Mouse (Mus musculus) macrophage (primary cell): ENCODE measurements around the gene Med4. TPM values are rescaled to one million over a fixed set of nuclear protein-coding genes. Genes with fewer than 3 reads are reported as not detected.

Source experiments
- H3K27ac ChIP-seq: fragments of 350-480 bp; formaldehyde crosslinking; 2 replicates; pipeline ENCODE4 v1.9.0; 2021
- H3K36me3 ChIP-seq: fragments of 350-480 bp; formaldehyde crosslinking; 2 replicates; pipeline ENCODE4 v1.9.0; 2021; ENCODE audit errors: inconsistent target
- H3K4me3 ChIP-seq: fragments of 350-480 bp; formaldehyde crosslinking; 2 replicates; pipeline ENCODE4 v1.9.0; 2021; ENCODE audit errors: inconsistent target
- H3K79me2 ChIP-seq: fragments of 350-480 bp; formaldehyde crosslinking; 2 replicates; pipeline ENCODE4 v1.9.0; 2021; ENCODE audit errors: inconsistent target
- WGBS: methylation state at CpG from one replicate; pipeline ENCODE4 v1.1.7; 2026; ENCODE audit warnings: inconsistent platforms; ENCODE audit not compliant: missing documents; 5-methylcytosine and 5-hydroxymethylcytosine counted together
- polyA plus RNA-seq: library from polyadenylated mRNA; stranded (reverse); fragments of 250-400 nt; gene quantifications from 3 replicates; pipeline ENCODE4 v1.2.4, GENCODE M21; 2018; ENCODE audit warnings: inconsistent platforms
- total RNA-seq, 78 experiments: library from RNA; depleted of rRNA; stranded (reverse); fragments of 250-400 nt; gene quantifications; 1 replicate in 9 of 78; 2 replicates in 24 of 78; 3 replicates in 43 of 78; 4 replicates in 2 of 78; pipeline ENCODE4 v1.2.4; 2018; ENCODE audit warnings: inconsistent platforms in 56 of 78

Med4 gene
- total RNA-seq (2018; cell fraction: chromatin; rRNA removed) = 10 to 100 TPM; 10.4 to 37.3 (median 25.5) TPM
- 10 to 100 TPM; 14.7 to 28.8 (median 21.4) TPM for total RNA-seq (2018; cell fraction: cytosol; rRNA removed)
- total RNA-seq (2018; cell fraction: nucleus; rRNA removed) = 10 to 100 TPM; 10.2 to 37.9 (median 22.5) TPM
- polyA plus RNA-seq = 21.8 to 38.3 TPM (median 26.9 TPM) in 3 replicates

- H3K27ac ChIP-seq = peak within 1 kb of the TSS; percentile 21; the same call in 1 of the 2 replicates
- peak within 1 kb of the TSS; percentile 92 for H3K4me3 ChIP-seq
- 2% methylated on average over 41 of the region's 41 CpGs for WGBS
These were observed at the start of gene Med4 for GRCm38 (mm10) chr14:73509765-73510423. TSS of gene Med4 (plus strand) at chr14:73510025.

GRCm38 (mm10) chr14:73460514-73461134, 49.2 kb upstream of the Med4 start:
- Histone ChIP-seq H3K4me3 (no peak overlapping the region), H3K36me3 (no peaks in the 10 kb centered on the region), H3K27ac (no peak overlapping the region), H3K79me2 (no peaks in the 10 kb centered on the region)
- 91% methylated on average over 12 of the region's 12 CpGs for WGBS

More at GRCm38 (mm10) chr14:73509765-73510423, at the start of gene Med4:
- H3K36me3 ChIP-seq = peaks cover 4% of the 10 kb centered on the region; the same call in 1 of the 2 replicates
- peaks cover 34% of the 10 kb centered on the region for H3K79me2 ChIP-seq

DNA sequence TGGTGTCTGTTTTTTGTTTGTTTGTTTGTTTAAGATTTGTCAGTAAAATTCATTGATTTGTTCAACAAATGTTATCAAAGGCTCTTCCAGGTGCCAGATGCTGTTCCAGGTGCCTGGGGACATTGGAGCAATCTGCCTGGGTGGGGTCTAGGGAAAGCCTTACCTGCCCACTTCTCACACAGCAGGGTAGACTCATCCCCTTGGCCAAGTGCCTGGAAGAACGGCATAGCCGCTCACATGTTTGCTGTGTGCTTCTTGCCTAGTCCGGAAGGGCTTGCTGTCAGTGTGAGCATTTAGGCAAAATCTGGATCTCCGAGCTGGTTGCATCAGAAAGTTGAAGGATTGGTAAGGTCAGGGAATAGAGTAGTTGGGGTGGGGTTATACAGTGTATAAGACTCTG, 47.6 kb upstream of the Med4 start:
- Histone ChIP-seq H3K79me2 (no peaks in the 10 kb centered on the region), H3K27ac (no peak overlapping the region), H3K36me3 (no peaks in the 10 kb centered on the region), H3K4me3 (no peak overlapping the region)
- WGBS = 100% methylated on average over 4 of the region's 4 CpGs

- Histone ChIP-seq H3K4me3 (no peak overlapping the region), H3K79me2 (no peaks in the 10 kb centered on the region), H3K27ac (no peak overlapping the region), H3K36me3 (no peaks in the 10 kb centered on the region)
- WGBS = 97% methylated on average over 6 of the region's 6 CpGs
These were observed 42.1 kb upstream of the Med4 start for GRCm38 (mm10) chr14:73467697-73468096.

DNA sequence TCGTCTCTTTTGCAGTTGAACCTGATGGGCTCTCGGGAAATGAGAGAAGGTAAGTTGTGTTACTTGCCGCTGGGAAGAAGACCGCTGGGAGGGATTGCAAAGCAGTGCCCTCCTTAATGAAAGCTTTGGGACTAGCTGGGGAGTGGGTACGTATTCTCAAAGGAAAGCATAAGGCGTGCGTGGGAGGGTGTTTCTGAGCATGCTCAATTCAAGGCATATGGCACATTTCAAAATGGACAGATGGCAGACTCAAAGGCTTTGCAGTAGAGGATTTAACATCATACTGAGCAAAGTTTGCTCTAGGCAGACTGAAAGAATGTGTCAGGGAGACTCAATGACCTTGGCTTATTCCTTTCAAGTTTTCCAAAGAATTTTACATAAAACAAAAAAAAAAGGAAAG, 40.3 kb upstream of the Med4 start:
- Histone ChIP-seq H3K4me3 (no peak overlapping the region), H3K79me2 (no peaks in the 10 kb centered on the region), H3K27ac (no peak overlapping the region), H3K36me3 (no peaks in the 10 kb centered on the region)
- 95% methylated on average over 7 of the region's 7 CpGs for WGBS

- Histone ChIP-seq H3K36me3 (no peaks in the 10 kb centered on the region), H3K4me3 (no peak overlapping the region), H3K27ac (no peak overlapping the region), H3K79me2 (no peaks in the 10 kb centered on the region)
- WGBS = 69% methylated on average over 8 of the region's 8 CpGs
These were observed 39.2 kb upstream of the Med4 start for GRCm38 (mm10) chr14:73470593-73470992.

DNA sequence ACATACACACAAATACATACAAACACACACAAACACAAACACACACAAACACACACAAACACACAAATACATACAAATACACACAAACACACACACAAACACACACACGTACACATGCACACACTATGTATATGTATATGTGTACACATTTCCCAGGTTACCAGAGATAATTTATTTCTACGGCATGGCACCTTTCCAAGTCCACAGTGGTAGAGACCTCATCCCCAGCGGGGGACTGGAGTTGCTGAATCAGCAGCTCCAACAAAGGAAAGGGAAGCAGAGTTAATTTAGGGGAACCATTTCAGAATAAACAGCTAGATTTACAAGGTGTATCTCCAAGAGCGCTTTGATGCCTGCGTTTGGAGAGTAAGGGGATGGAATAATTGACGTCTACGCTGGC, 37.6 kb upstream of the Med4 start:
- no peaks in the 10 kb centered on the region for H3K36me3 ChIP-seq
- H3K4me3 ChIP-seq = no peak overlapping the region
- no peaks in the 10 kb centered on the region for H3K79me2 ChIP-seq
- no peak overlapping the region for H3K27ac ChIP-seq
- WGBS = 66% methylated on average over 7 of the region's 7 CpGs

DNA sequence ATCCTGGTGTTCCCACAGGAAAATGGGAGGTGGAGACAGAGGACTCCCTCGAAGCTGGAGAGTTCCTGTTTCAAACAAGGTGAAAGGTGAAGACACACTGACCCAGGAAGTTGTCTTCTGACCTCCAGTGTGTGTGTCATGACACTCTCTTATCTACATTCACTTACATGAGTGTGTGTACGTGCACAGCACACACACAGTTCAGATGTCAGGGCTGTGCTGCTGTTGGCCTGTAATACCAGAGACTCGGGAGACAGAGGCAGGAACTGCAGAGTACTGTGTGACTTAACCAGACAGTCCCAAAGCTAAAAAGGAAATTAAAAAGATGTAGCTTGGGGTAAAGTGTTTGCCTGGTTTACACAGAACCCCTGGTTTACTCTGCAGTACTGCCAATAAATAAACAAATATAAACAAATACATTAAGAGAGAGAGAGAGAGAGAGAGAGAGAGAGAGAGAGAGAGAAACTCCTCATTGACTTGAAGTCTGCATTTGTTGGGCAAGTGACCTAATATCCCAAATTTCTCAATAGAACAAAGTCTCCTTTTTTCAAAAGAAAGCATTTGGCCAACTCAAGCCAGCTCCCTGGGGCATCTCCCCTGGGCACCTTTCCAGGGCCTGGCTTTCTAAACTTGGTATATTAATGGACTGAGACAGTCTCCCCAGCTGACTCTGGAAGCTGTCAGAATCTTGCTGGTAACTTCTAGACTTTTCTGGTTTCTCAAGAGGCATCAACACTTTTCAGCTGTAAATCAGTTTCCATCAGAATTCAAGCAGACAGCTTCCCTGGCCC, 36.0 kb upstream of the Med4 start:
- Histone ChIP-seq H3K36me3 (no peaks in the 10 kb centered on the region), H3K79me2 (no peaks in the 10 kb centered on the region), H3K4me3 (no peak overlapping the region), H3K27ac (no peak overlapping the region)
- 52% methylated on average over 3 of the region's 3 CpGs for WGBS

DNA sequence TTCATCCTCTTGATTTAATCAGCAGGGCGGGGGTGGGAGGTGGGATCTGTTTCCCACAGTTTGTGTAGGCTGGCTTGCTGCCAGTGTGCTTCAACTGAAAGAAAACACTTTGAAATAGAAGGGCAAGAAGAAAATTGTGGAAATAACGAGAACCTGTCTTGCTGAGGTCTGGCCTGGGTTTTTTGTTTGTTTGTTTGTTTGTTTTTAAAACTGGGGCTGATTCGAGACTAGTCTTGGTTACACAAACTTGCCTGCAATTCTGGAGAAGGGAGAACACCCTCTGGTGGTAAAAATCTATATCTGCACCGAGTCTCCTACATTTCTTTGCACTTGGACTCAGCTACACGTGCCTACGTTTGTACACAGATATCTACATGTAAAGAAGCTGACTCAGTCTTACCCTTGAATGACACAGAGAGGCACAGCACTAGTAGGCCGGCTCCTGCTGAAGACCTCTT, 35.2 kb upstream of the Med4 start:
- no peak overlapping the region for H3K4me3 ChIP-seq
- WGBS = 12% methylated on average over 7 of the region's 7 CpGs
- H3K36me3 ChIP-seq = no peaks in the 10 kb centered on the region
- no peaks in the 10 kb centered on the region for H3K79me2 ChIP-seq
- 0 out of 2 replicates have a peak overlapping the region, but pooled peaks have one; percentile 3 for H3K27ac ChIP-seq

DNA sequence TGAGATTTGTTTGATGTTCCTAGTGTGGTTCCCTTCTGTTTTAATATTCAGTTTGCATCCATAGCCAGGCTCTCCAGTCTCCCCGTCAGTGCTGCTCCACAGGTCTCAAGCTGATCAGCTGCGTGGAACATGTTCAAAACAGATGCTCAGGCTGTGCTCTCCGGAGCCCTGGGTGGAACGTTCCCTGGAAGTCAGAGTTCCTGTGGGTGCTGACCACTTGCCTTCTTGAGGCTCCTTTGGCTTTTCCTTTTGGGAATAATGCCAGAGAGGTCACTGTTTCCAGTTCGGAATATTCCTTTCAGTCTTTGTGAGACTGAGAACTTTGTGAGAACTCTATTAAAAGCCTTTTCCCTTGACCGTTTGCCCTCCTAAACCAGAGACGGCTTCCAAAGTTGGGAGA, 34.3 kb upstream of the Med4 start:
- Histone ChIP-seq H3K79me2 (no peaks in the 10 kb centered on the region), H3K4me3 (no peak overlapping the region), H3K27ac (no peak overlapping the region), H3K36me3 (no peaks in the 10 kb centered on the region)
- WGBS = 95% methylated on average over 7 of the region's 7 CpGs

DNA sequence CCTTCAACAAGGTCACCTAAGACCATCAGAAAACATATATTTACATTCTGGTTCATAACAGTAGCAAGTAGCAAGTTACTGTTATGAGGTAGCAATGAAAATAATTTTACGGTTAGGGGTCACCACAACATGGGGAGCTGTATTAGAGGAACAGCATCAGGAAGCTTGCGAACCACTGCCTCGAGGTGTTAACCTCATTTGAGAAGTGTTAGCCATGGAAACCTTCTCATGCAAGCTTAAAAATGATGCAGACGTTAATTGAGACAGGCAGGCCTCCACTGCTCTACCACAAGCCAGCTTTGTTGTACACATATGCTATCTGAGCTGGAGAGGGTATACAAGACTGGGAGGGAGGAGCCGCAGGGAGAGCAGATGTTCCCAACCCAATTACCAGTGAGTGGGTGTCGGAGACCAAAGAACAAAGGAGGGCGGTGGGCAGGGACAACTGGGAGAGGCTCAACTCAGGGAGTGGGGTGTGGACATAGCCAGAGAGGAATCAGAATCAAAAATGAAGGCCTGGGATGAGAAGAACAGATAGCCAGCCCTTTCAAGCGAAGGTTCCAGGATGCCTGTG, 33.4 kb upstream of the Med4 start:
- Histone ChIP-seq H3K36me3 (no peaks in the 10 kb centered on the region), H3K27ac (no peak overlapping the region), H3K4me3 (no peak overlapping the region), H3K79me2 (no peaks in the 10 kb centered on the region)
- WGBS = 90% methylated on average over 8 of the region's 8 CpGs

- Histone ChIP-seq H3K27ac (no peak overlapping the region), H3K79me2 (no peaks in the 10 kb centered on the region), H3K36me3 (no peaks in the 10 kb centered on the region), H3K4me3 (no peak overlapping the region)
- 98% methylated on average over 10 of the region's 10 CpGs for WGBS
These were observed 32.7 kb upstream of the Med4 start for GRCm38 (mm10) chr14:73477077-73477476.

DNA sequence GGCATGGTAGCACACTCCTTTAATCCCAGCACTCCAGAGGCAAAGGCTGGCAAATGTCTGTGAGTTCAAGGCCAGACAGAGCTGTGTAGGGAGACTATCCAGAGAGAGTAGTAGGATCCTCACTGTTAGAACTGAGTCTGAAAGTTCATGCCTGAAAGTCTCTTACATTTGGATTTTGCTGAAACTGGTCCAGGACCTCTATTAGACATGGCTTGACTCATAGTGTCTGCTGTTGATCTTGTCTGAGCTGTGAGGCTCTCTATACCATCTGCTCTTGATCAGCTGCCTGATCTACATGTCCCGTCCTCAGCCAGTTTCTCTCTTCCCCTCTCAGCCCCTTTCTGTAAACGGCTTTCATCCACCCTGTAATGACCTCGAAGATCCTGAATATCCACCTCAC, 31.5 kb upstream of the Med4 start:
- Histone ChIP-seq H3K27ac (no peak overlapping the region), H3K4me3 (no peak overlapping the region), H3K79me2 (no peaks in the 10 kb centered on the region), H3K36me3 (no peaks in the 10 kb centered on the region)
- 90% methylated on average over 2 of the region's 3 CpGs for WGBS

DNA sequence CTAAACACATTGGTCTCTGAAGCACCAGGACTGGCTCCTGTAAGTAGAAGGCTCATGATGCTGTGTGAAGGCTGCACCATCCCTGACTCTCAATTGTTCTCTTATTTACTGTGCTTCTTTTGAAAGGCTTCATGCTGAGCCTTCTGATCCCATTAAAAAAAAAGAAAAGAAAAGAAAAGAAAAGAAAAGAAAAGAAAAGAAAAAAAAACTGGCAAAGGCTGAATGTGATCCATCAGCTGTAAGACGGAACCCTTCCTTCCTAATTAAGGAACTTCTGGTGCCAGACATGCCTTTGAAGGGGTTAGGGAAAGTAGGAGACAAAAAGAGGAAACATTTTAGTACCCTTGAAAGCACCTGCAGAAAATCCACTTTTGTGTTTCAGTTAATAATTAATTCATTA, 30.1 kb upstream of the Med4 start:
- H3K27ac ChIP-seq = no peak overlapping the region
- no peaks in the 10 kb centered on the region for H3K36me3 ChIP-seq
- 57% methylated on average over 1 of the region's 1 CpGs for WGBS
- no peaks in the 10 kb centered on the region for H3K79me2 ChIP-seq
- H3K4me3 ChIP-seq = no peak overlapping the region
